Mouse (Mus musculus): ENCODE measurements at regions not wholly inside any gene's neighbourhood (a gene's known extent, or its start where the extent isn't known, plus 50 kb on each side); places are given as distances from the start of the nearest gene placed in this dataset.

GRCm38 (mm10) chr9:69669611-69670550 is 90.9 kb downstream of the Foxb1 start:
- TF ChIP-seq POLR2A (IDR thresholded peaks at IDR 0.05; ENCODE audit: borderline replicate concordance, insufficient read depth, low read length), result no peak
- 11% methylated on average over 25 of the region's 25 CpGs for WGBS
- Histone ChIP-seq H3K4me1 (ENCODE audit: control insufficient read depth, insufficient read depth, low read length) (peaks cover 3% of the 10 kb centered on the region; the same call in 1 of the 2 replicates), H3K27me3 (ENCODE audit: control insufficient read depth, insufficient read depth, low read length) (peaks cover 2% of the 10 kb centered on the region; the same call in 1 of the 2 replicates), H3K27ac (ENCODE audit: insufficient read depth, low read length) (no peak overlapping the region), H3K4me3 (replicated peaks; ENCODE audit: insufficient read depth, low read depth, low read length) (no peak overlapping the region)
- DNase-seq, result no peak

- no peak for DNase-seq
- Histone ChIP-seq H3K27ac (ENCODE audit: insufficient read depth, low read length) (no peak overlapping the region), H3K27me3 (ENCODE audit: control insufficient read depth, insufficient read depth, low read length) (peaks cover 2% of the 10 kb centered on the region; the same call in 1 of the 2 replicates), H3K4me1 (ENCODE audit: control insufficient read depth, insufficient read depth, low read length) (peaks cover 3% of the 10 kb centered on the region; the same call in 1 of the 2 replicates), H3K4me3 (replicated peaks; ENCODE audit: insufficient read depth, low read depth, low read length) (no peak overlapping the region)
- TF ChIP-seq CTCF (IDR thresholded peaks at IDR 0.05; ENCODE audit: borderline replicate concordance, insufficient read depth, low read depth, low read length), result no peak
- no peak for TF ChIP-seq POLR2A (IDR thresholded peaks at IDR 0.05; ENCODE audit: borderline replicate concordance, insufficient read depth, low read length)
- 59% methylated on average over 9 of the region's 9 CpGs for WGBS
These were observed 92.2 kb downstream of the Foxb1 start for GRCm38 (mm10) chr9:69668475-69669090.

GRCm38 (mm10) chr9:69667064-69667533 is 93.6 kb downstream of the Foxb1 start:
- DNase-seq, result peak; percentile 16 to 18
- WGBS, result 8% methylated on average over 7 of the region's 7 CpGs
- peaks cover 2% of the 10 kb centered on the region; the same call in 1 of the 2 replicates for H3K27me3 ChIP-seq (ENCODE audit: control insufficient read depth, insufficient read depth, low read length)
- peaks cover 3% of the 10 kb centered on the region; the same call in 1 of the 2 replicates for H3K4me1 ChIP-seq (ENCODE audit: control insufficient read depth, insufficient read depth, low read length)
- no peak overlapping the region for H3K27ac ChIP-seq (ENCODE audit: insufficient read depth, low read length)
- no peak overlapping the region for H3K4me3 ChIP-seq (replicated peaks; ENCODE audit: insufficient read depth, low read depth, low read length)
- TF ChIP-seq CTCF (IDR thresholded peaks at IDR 0.05; ENCODE audit: borderline replicate concordance, insufficient read depth, low read depth, low read length), result no peak
- TF ChIP-seq POLR2A (IDR thresholded peaks at IDR 0.05; ENCODE audit: borderline replicate concordance, insufficient read depth, low read length), result no peak

GRCm38 (mm10) chr9:69664201-69664600 is 96.5 kb downstream of the Foxb1 start:
- 91% methylated on average over 3 of the region's 3 CpGs for WGBS

GRCm38 (mm10) chr9:69662394-69662793 is 98.3 kb downstream of the Foxb1 start:
- no peaks in the 10 kb centered on the region for H3K27me3 ChIP-seq (ENCODE audit: control insufficient read depth, insufficient read depth, low read length)
- WGBS, result 46% methylated on average over 5 of the region's 5 CpGs
- H3K27ac ChIP-seq (ENCODE audit: insufficient read depth, low read length), result no peak overlapping the region
- no peak for DNase-seq
- H3K4me1 ChIP-seq (ENCODE audit: control insufficient read depth, insufficient read depth, low read length), result no peaks in the 10 kb centered on the region
- TF ChIP-seq POLR2A (IDR thresholded peaks at IDR 0.05; ENCODE audit: borderline replicate concordance, insufficient read depth, low read length), result no peak
- TF ChIP-seq CTCF (IDR thresholded peaks at IDR 0.05; ENCODE audit: borderline replicate concordance, insufficient read depth, low read depth, low read length), result no peak
- H3K4me3 ChIP-seq (replicated peaks; ENCODE audit: insufficient read depth, low read depth, low read length), result no peak overlapping the region

More at GRCm38 (mm10) chr9:69664201-69664600, 96.5 kb downstream of the Foxb1 start:
- Histone ChIP-seq H3K4me3 (replicated peaks; ENCODE audit: insufficient read depth, low read depth, low read length) (no peak overlapping the region), H3K27me3 (ENCODE audit: control insufficient read depth, insufficient read depth, low read length) (peaks cover 2% of the 10 kb centered on the region; the same call in 1 of the 2 replicates), H3K27ac (ENCODE audit: insufficient read depth, low read length) (no peak overlapping the region), H3K4me1 (ENCODE audit: control insufficient read depth, insufficient read depth, low read length) (no peaks in the 10 kb centered on the region)
- TF ChIP-seq POLR2A (IDR thresholded peaks at IDR 0.05; ENCODE audit: borderline replicate concordance, insufficient read depth, low read length) (no peak), CTCF (IDR thresholded peaks at IDR 0.05; ENCODE audit: borderline replicate concordance, insufficient read depth, low read depth, low read length) (no peak)
- no peak for DNase-seq

- H3K4me1 ChIP-seq (ENCODE audit: control insufficient read depth, insufficient read depth, low read length), result no peaks in the 10 kb centered on the region
- H3K4me3 ChIP-seq (replicated peaks; ENCODE audit: insufficient read depth, low read depth, low read length), result no peak overlapping the region
- DNase-seq, result no peak
- 39% methylated on average over 4 of the region's 4 CpGs for WGBS
- no peak for TF ChIP-seq CTCF (IDR thresholded peaks at IDR 0.05; ENCODE audit: borderline replicate concordance, insufficient read depth, low read depth, low read length)
- TF ChIP-seq POLR2A (IDR thresholded peaks at IDR 0.05; ENCODE audit: borderline replicate concordance, insufficient read depth, low read length), result no peak
- H3K27me3 ChIP-seq (ENCODE audit: control insufficient read depth, insufficient read depth, low read length), result no peaks in the 10 kb centered on the region; the same call in 1 of the 2 replicates
- H3K27ac ChIP-seq (ENCODE audit: insufficient read depth, low read length), result no peak overlapping the region
These were observed 102.5 kb downstream of the Foxb1 start for GRCm38 (mm10) chr9:69658276-69658675.

GRCm38 (mm10) chr9:69656053-69656452 is 104.7 kb downstream of the Foxb1 start:
- H3K27me3 ChIP-seq (ENCODE audit: control insufficient read depth, insufficient read depth, low read length), result no peaks in the 10 kb centered on the region; the same call in 1 of the 2 replicates
- TF ChIP-seq CTCF (IDR thresholded peaks at IDR 0.05; ENCODE audit: borderline replicate concordance, insufficient read depth, low read depth, low read length) (no peak), POLR2A (IDR thresholded peaks at IDR 0.05; ENCODE audit: borderline replicate concordance, insufficient read depth, low read length) (no peak)
- H3K4me3 ChIP-seq (replicated peaks; ENCODE audit: insufficient read depth, low read depth, low read length), result no peak overlapping the region
- WGBS, result 73% methylated on average over 6 of the region's 6 CpGs
- H3K4me1 ChIP-seq (ENCODE audit: control insufficient read depth, insufficient read depth, low read length), result no peaks in the 10 kb centered on the region
- H3K27ac ChIP-seq (ENCODE audit: insufficient read depth, low read length), result no peak overlapping the region
- no peak for DNase-seq
